Mouse (Mus musculus) lung, postnatal 0 days (tissue): ENCODE data around the gene Padi6.

Experiments used
- CTCF ChIP-seq: IDR thresholded peaks from 2 replicates; pipeline ENCODE4 v1.5.1; 2016; ENCODE audit warnings: antibody characterized with exemption, mild to moderate bottlenecking
- EP300 ChIP-seq: IDR thresholded peaks from 2 replicates; pipeline ENCODE4 v1.6.1; 2016; ENCODE audit warnings: antibody characterized with exemption, mild to moderate bottlenecking, control low read depth

- TF ChIP-seq CTCF: no peak
- TF ChIP-seq EP300: no peak
These were observed 47.5 kb upstream of the Padi6 start for GRCm38 (mm10) chr4:140789983-140790382.
